Mouse (Mus musculus) neural tube, embryonic 11.5 days (tissue): ENCODE measurements around the gene Gm33543. TPM values are rescaled to one million over a fixed set of nuclear protein-coding genes. Genes with fewer than 3 reads are reported as not detected.

Source experiments
- ATAC-seq: fragments of 200-750 bp; cut with Nextera tagmentation; 2 replicates; pipeline ENCODE4 v1.8.0; 2017; ENCODE audit warnings: moderate number of reproducible peaks, mild to moderate bottlenecking, moderate TSS enrichment, moderate library complexity; ENCODE audit not compliant: insufficient read depth, low FRiP score, low TSS enrichment
- DNase-seq: peaks from one replicate; pipeline ENCODE4 v3.0.0-alpha.2; 2015; ENCODE audit warnings: low spot score
- H3K27ac ChIP-seq: fragments of 300-500 bp; sonication (generic); 2 replicates; pipeline ENCODE4 v1.5.1; 2014; ENCODE audit warnings: low read depth, mild to moderate bottlenecking, low read length
- H3K27me3 ChIP-seq: fragments of 300-500 bp; sonication (generic); 2 replicates; pipeline ENCODE4 v1.6.1; 2014; ENCODE audit warnings: mild to moderate bottlenecking, low read length, mixed read lengths; ENCODE audit not compliant: control insufficient read depth, insufficient read depth
- H3K36me3 ChIP-seq: fragments of 300-500 bp; sonication (generic); 2 replicates; pipeline ENCODE4 v1.6.1; 2014; ENCODE audit warnings: mild to moderate bottlenecking, low read length, moderate library complexity, mixed read lengths; ENCODE audit not compliant: control insufficient read depth, insufficient read depth
- H3K4me1 ChIP-seq: fragments of 300-500 bp; sonication (generic); 2 replicates; pipeline ENCODE4 v1.6.1; 2014; ENCODE audit warnings: low read length, mixed read lengths; ENCODE audit not compliant: control insufficient read depth, insufficient read depth
- H3K4me2 ChIP-seq: fragments of 300-500 bp; sonication (generic); 2 replicates; pipeline ENCODE4 v1.6.1; 2014; ENCODE audit warnings: low read depth, mild to moderate bottlenecking, moderate library complexity
- H3K4me3 ChIP-seq: fragments of 300-500 bp; sonication (generic); 2 replicates; pipeline ENCODE4 v1.5.1; 2014; ENCODE audit warnings: low read depth, low read length
- H3K9ac ChIP-seq: fragments of 300-500 bp; sonication (generic); 2 replicates; pipeline ENCODE4 v1.6.1; 2014; ENCODE audit warnings: mild to moderate bottlenecking, low read length
- H3K9me3 ChIP-seq: fragments of 300-500 bp; sonication (generic); 2 replicates; pipeline ENCODE4 v1.6.1; 2016; ENCODE audit warnings: low read length; ENCODE audit not compliant: control insufficient read depth
- WGBS: fragments of 180-500 bp; shearing (Covaris S2); extraction: QIAGEN DNeasy Blood & Tissue Kit; methylation state at CpG from one replicate; pipeline ENCODE4 v1.1.7; 2014; 5-methylcytosine and 5-hydroxymethylcytosine counted together
- polyA plus RNA-seq: library from polyadenylated mRNA; unstranded; fragments of >200 nt; fragmentation: Nextera tagmentation; extraction: Ambion mirVana; gene quantifications from 2 replicates; pipeline ENCODE4 v1.2.1, GENCODE M21; 2014

The Gm33543 gene
- polyA plus RNA-seq, 1 experiment from 2014 or later, result not detected

DNA sequence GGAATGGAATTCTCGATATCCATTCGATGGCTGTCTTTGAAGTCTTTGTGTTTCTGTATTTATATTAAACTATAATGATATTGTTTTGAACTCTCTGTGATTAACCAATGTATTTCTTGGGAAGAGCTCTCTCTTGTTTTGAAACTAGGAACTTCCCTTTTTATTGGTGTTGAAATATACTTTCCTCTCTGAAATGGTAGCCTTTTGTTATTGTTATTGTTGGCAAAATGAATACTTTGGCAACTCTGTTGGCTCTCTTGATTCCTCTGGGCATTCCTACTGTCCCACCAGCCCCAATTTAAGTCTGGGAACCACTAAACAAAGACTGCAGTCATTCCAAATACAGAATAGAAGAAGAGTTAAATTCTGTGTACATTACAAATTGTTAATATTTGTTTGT, 24.9 kb upstream of the Gm33543 start:
- ATAC-seq (no peak), DNase-seq (no peak)
- H3K9me3 ChIP-seq, result no peaks in the 10 kb centered on the region
- no peak overlapping the region for H3K9ac ChIP-seq
- WGBS, result 93% methylated on average over 2 of the region's 2 CpGs
- H3K27ac ChIP-seq, result no peak overlapping the region
- no peak overlapping the region for H3K4me2 ChIP-seq
- H3K4me3 ChIP-seq, result no peak overlapping the region
- no peaks in the 10 kb centered on the region for H3K36me3 ChIP-seq
- no peaks in the 10 kb centered on the region for H3K4me1 ChIP-seq
- H3K27me3 ChIP-seq, result no peaks in the 10 kb centered on the region

DNA sequence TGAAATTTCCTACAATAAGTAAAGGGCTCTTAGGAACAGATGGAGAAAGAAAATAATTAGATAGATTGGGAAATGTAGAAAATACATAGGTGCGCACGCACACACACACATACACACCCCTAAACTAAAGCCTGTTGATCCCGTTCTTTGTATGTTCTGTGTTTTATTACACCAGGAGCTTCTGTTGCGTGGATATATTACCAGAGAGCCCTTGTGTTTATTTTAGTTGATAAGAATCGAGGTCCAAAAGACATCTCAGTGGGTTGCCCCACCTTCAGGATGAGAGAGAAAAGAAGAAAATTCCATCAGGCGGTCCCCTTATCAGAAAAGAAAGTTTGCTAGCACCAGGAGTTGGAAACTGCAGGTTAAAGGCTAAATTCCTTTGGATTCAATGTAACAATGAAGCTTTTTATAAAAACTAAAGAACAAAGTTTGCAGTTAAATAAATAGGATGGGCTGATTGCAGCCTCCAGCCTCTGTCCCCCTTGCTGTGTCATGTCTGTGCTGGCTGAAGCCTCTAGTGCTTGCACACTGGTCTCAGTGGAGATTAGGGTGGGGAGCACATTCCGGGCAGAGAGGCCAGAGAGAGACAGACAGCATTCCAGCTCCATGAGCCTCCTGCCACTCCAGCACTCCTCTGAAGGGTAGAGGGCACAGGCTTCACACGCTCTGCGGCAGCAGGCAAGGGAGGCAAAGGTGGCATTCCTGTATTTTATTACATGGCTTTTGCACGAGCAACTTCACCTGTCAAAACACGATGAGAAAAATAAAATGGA, 21.8 kb upstream of the Gm33543 start:
- WGBS, result 70% methylated on average over 11 of the region's 11 CpGs
- no peak for DNase-seq

DNA sequence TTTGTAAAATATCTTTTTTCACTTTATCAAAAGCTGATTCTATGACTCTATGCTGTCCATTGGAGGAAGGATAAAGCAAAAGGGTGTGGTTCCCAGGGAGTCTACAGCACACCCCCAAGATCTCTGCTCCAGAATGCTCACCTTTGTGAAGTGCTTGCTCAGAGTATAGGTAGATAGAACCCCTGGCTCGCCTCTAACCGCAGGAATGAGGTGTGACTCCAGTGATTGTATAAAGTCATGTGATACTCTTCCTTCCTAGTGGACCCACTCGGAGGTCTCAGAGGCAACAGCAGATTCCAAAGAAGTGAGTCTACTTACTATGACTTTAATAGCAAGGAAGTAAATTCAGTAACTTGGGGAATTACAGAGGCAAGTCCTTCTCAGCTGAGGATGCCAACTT, 19.9 kb upstream of the Gm33543 start:
- no peak overlapping the region for H3K4me3 ChIP-seq
- WGBS, result 86% methylated on average over 3 of the region's 3 CpGs
- no peak overlapping the region for H3K4me2 ChIP-seq
- no peaks in the 10 kb centered on the region for H3K9me3 ChIP-seq
- no peaks in the 10 kb centered on the region for H3K36me3 ChIP-seq
- H3K27me3 ChIP-seq, result no peaks in the 10 kb centered on the region
- no peak overlapping the region for H3K9ac ChIP-seq
- DNase-seq (no peak), ATAC-seq (no peak)
- no peaks in the 10 kb centered on the region for H3K4me1 ChIP-seq
- H3K27ac ChIP-seq, result no peak overlapping the region

More for the DNA sequence above, 21.8 kb upstream of the Gm33543 start:
- Histone ChIP-seq H3K9ac (no peak overlapping the region), H3K4me2 (no peak overlapping the region), H3K9me3 (no peaks in the 10 kb centered on the region), H3K27me3 (no peaks in the 10 kb centered on the region), H3K4me3 (no peak overlapping the region), H3K36me3 (no peaks in the 10 kb centered on the region), H3K27ac (no peak overlapping the region), H3K4me1 (no peaks in the 10 kb centered on the region)
- ATAC-seq, result no peak

DNA sequence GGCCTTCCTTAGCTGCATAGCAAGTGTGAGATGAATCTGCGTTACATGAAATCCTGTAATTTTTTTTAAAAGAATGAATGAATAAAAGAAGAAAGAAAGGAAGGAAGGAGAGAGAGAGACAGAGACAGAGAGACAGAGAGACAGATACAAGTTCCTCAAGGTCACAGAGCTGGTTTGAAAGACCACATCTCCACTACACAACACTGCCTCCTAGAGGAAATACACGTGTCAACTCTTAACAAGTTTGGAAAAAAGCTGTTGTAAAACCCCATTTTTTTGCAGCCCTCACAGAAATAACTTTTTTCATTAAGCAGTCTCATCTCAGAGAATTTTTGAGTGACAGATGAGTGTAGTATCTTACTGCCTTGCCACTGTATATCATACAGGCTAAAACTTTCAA, 15.4 kb upstream of the Gm33543 start:
- H3K9ac ChIP-seq, result no peak overlapping the region
- ATAC-seq, result no peak
- no peak overlapping the region for H3K4me2 ChIP-seq
- H3K4me3 ChIP-seq, result no peak overlapping the region
- H3K27ac ChIP-seq, result no peak overlapping the region
- H3K9me3 ChIP-seq, result no peaks in the 10 kb centered on the region
- peak; percentile 23 for DNase-seq
- no peaks in the 10 kb centered on the region for H3K27me3 ChIP-seq
- no peaks in the 10 kb centered on the region for H3K36me3 ChIP-seq
- 38% methylated on average over 2 of the region's 2 CpGs for WGBS
- H3K4me1 ChIP-seq, result no peaks in the 10 kb centered on the region

DNA sequence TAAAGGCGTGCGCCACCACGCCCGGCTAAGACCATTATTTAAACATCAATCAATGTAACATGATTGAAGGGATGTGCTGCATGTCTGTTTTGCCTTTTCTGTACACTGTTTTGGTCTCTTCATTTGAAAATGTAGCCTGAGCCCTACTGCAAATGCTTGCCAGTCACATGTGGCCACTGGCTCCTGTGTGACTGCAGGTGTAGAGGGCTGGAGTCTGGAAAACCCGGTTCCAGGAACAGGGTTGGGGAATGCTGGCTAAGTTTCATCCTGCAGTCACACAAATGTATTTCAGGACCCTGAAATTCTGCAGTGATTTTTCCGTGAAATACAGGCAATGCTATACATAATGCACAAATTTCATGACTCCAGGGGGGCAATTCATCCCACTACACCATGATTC, 12.7 kb upstream of the Gm33543 start:
- no peak overlapping the region for H3K27ac ChIP-seq
- 92% methylated on average over 6 of the region's 6 CpGs for WGBS

DNA sequence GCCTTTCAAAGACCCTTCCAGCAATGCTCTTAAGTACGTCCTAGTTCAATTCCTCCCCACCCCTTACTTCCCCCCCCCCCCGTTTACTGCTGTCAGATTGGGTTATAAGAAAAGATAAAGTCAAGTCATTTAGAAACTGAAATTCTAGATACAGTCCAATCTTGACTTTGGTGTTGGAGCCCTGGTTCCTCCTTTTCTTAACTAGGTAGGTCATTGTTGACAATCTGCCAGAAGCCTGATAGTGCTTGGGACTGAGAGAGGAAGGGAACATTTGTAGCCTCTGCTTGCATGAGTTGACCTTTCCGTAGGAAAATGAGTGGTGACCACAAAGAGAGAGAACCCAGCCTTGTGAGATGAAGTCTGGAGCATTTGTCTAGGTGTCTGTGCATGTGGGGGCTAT, 7.8 kb upstream of the Gm33543 start:
- H3K27me3 ChIP-seq, result no peaks in the 10 kb centered on the region
- DNase-seq (no peak), ATAC-seq (no peak)
- H3K9me3 ChIP-seq, result no peaks in the 10 kb centered on the region
- no peak overlapping the region for H3K27ac ChIP-seq
- H3K4me3 ChIP-seq, result no peak overlapping the region
- H3K9ac ChIP-seq, result no peak overlapping the region
- no peaks in the 10 kb centered on the region for H3K4me1 ChIP-seq
- no peaks in the 10 kb centered on the region for H3K36me3 ChIP-seq
- 85% methylated on average over 3 of the region's 3 CpGs for WGBS
- no peak overlapping the region for H3K4me2 ChIP-seq

More for the DNA sequence above, 12.7 kb upstream of the Gm33543 start:
- Histone ChIP-seq H3K27me3 (no peaks in the 10 kb centered on the region), H3K36me3 (no peaks in the 10 kb centered on the region), H3K9me3 (no peaks in the 10 kb centered on the region), H3K4me1 (no peaks in the 10 kb centered on the region), H3K9ac (no peak overlapping the region), H3K4me3 (no peak overlapping the region), H3K4me2 (no peak overlapping the region)
- no peak for ATAC-seq
- DNase-seq, result no peak

DNA sequence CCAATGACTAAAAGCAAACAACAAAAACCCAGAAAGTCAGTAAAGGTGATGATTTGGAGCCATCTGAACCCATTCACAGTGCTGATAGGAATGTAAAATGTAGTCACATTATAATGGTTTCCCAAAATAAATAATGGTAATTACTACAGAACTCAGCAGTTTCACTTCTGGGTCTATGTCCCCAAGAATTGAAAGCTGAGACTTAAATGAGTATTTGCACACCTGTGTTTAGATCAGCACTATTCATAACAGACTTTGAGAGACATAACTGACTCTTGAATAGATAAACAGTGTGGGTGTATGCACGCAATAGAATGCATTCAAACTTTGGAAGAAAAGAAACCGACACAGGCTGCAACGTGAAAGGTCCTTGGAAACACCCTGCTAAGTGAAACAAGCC, 4.0 kb upstream of the Gm33543 start:
- 84% methylated on average over 3 of the region's 3 CpGs for WGBS
- H3K4me1 ChIP-seq, result no peaks in the 10 kb centered on the region
- H3K27me3 ChIP-seq, result no peaks in the 10 kb centered on the region
- H3K4me2 ChIP-seq, result no peak overlapping the region
- DNase-seq, result no peak
- no peaks in the 10 kb centered on the region for H3K36me3 ChIP-seq
- no peak for ATAC-seq
- H3K9me3 ChIP-seq, result no peaks in the 10 kb centered on the region
- no peak overlapping the region for H3K27ac ChIP-seq
- H3K9ac ChIP-seq, result no peak overlapping the region
- H3K4me3 ChIP-seq, result no peak overlapping the region

DNA sequence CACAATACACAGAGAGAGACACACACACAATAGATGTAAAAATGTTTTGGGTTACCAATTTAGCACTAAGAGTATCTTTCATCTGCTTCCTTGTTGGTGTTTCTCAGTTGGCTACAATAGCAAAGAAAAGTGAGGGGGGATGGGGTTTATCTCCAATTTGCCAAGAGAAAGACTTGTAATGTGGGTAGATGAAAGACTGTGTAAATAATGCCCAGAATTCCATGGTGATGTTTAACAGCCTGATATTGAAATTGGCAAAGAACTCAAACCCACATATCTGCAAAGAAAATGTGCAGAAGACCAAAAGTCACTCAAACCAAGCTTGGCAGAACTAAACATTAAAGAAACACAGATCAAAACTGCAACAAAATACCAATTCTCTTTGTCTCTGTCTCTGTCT, 3.6 kb upstream of the Gm33543 start:
- H3K27ac ChIP-seq, result no peak overlapping the region
- ATAC-seq (no peak), DNase-seq (no peak)
- no peaks in the 10 kb centered on the region for H3K9me3 ChIP-seq
- no peaks in the 10 kb centered on the region for H3K4me1 ChIP-seq
- H3K36me3 ChIP-seq, result no peaks in the 10 kb centered on the region
- H3K27me3 ChIP-seq, result no peaks in the 10 kb centered on the region
- H3K4me2 ChIP-seq, result no peak overlapping the region
- H3K9ac ChIP-seq, result no peak overlapping the region
- H3K4me3 ChIP-seq, result no peak overlapping the region

DNA sequence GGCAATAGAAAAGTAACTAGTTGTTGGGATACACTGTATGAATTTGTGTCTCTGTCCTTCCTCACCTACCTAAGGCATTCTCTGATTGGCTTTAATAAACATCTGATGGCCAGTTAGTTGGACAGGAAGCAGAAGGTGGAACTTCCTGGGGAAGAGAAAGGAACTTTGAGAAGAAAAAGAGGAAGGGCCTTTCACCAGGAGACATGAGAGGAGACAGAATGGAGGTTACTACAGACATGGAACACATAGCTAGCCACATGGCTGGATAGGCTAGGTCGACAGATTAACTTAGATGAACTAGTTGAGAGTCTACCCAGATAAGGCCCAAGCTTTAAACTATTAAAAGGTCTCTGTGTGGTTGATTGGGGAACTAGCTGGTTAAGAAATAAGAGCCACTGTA, 1.1 kb upstream of the Gm33543 start:
- Histone ChIP-seq H3K4me1 (no peaks in the 10 kb centered on the region), H3K9me3 (no peaks in the 10 kb centered on the region), H3K4me2 (no peak overlapping the region), H3K36me3 (no peaks in the 10 kb centered on the region), H3K27me3 (no peaks in the 10 kb centered on the region), H3K4me3 (no peak overlapping the region), H3K9ac (no peak overlapping the region), H3K27ac (no peak overlapping the region)
- ATAC-seq (no peak), DNase-seq (no peak)
- 80% methylated on average over 1 of the region's 1 CpGs for WGBS
